Mouse (Mus musculus) hindbrain, embryonic 14.5 days (tissue): ENCODE results near the gene Tmem147. TPM values are rescaled to one million over a fixed set of nuclear protein-coding genes. Genes with fewer than 3 reads are reported as not detected.

Experiments
- ATAC-seq: fragments of 200-750 bp; cut with Nextera tagmentation; 2 replicates; pipeline ENCODE4 v1.8.0; 2017; ENCODE audit warnings: moderate number of reproducible peaks, mild to moderate bottlenecking, moderate TSS enrichment, moderate library complexity; ENCODE audit not compliant: low FRiP score
- DNase-seq: peaks from one replicate; pipeline ENCODE4 v3.0.0-alpha.2; 2015; ENCODE audit warnings: low spot score
- H3K27ac ChIP-seq: fragments of 300-500 bp; sonication (generic); 2 replicates; pipeline ENCODE4 v1.5.1; 2014; ENCODE audit warnings: mild to moderate bottlenecking, moderate library complexity
- H3K27me3 ChIP-seq: fragments of 300-500 bp; sonication (generic); 2 replicates; pipeline ENCODE4 v1.6.1; 2014; ENCODE audit warnings: mild to moderate bottlenecking, low read length, mixed read lengths; ENCODE audit not compliant: control insufficient read depth, insufficient read depth
- H3K36me3 ChIP-seq: fragments of 300-500 bp; sonication (generic); replicated peaks from 2 replicates; pipeline ENCODE4 v1.6.1; 2014; ENCODE audit not compliant: control insufficient read depth, insufficient read depth
- H3K4me1 ChIP-seq: fragments of 300-500 bp; sonication (generic); replicated peaks from 2 replicates; pipeline ENCODE4 v1.6.1; 2014; ENCODE audit warnings: antibody characterized with exemption, low read length, mixed read lengths; ENCODE audit not compliant: control insufficient read depth, insufficient read depth
- H3K4me2 ChIP-seq: fragments of 300-500 bp; sonication (generic); replicated peaks from 2 replicates; pipeline ENCODE4 v1.6.1; 2014; ENCODE audit warnings: mild to moderate bottlenecking, moderate library complexity
- H3K4me3 ChIP-seq: fragments of 300-500 bp; sonication (generic); replicated peaks from 2 replicates; pipeline ENCODE4 v1.5.1; 2014; ENCODE audit warnings: mild to moderate bottlenecking, low read length
- H3K9ac ChIP-seq: fragments of 300-500 bp; sonication (generic); 2 replicates; pipeline ENCODE4 v1.6.1; 2014
- H3K9me3 ChIP-seq: fragments of 300-500 bp; sonication (generic); 2 replicates; pipeline ENCODE4 v1.6.1; 2016; ENCODE audit warnings: low read length; ENCODE audit not compliant: control insufficient read depth
- WGBS: fragments of 180-500 bp; shearing (Covaris S2); extraction: QIAGEN DNeasy Blood & Tissue Kit; methylation state at CpG from one replicate; pipeline ENCODE4 v1.1.7; 2014; 5-methylcytosine and 5-hydroxymethylcytosine counted together
- polyA plus RNA-seq: library from polyadenylated mRNA; unstranded; fragments of >200 nt; fragmentation: Nextera tagmentation; extraction: Ambion mirVana; gene quantifications from 2 replicates; pipeline ENCODE4 v1.2.1, GENCODE M21; 2014

The Tmem147 gene
- polyA plus RNA-seq, 1 experiment from 2014 or later, result 319 TPM

DNA sequence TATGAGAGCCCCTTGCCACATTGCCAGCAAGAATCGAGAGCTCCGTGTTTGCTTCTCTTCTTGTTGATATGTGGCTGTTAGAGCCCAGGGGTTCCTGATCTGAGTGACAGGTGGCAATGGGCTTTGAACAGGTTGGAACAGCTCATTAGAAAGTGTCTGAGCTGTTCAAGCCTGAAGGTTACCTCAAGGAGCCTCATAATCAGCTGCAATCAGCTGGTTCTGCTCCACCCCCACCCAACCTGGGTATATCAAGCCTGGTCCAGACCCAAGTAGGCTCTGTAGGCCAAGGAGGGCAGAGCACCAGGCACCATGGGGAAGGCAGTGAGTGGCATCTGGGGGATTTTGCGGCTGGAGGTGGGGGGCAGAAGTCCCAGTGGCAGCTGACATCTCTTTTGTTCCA, 17.4 kb downstream of the Tmem147 start, which contains the start of gene Atp4a:
Gene Atp4a (plus strand): TSS at position 268 of the 400 bp plus-strand sequence.
- ATAC-seq (no peak), DNase-seq (no peak)
- no peak within 1 kb of the TSS for H3K9ac ChIP-seq
- H3K27ac ChIP-seq, result no peak within 1 kb of the TSS
- H3K9me3 ChIP-seq, result no peaks in the 10 kb centered on the region
- peaks cover 6% of the 10 kb centered on the region; the same call in 1 of the 2 replicates for H3K27me3 ChIP-seq
- H3K4me2 ChIP-seq, result no peak within 1 kb of the TSS
- H3K4me3 ChIP-seq, result no peak within 1 kb of the TSS
- H3K4me1 ChIP-seq, result 0 out of 2 replicates have a peak, but pooled peaks cover under 1% of the 10 kb centered on the region
- WGBS, result 83% methylated on average over 3 of the region's 3 CpGs
- H3K36me3 ChIP-seq, result no peaks in the 10 kb centered on the region

DNA sequence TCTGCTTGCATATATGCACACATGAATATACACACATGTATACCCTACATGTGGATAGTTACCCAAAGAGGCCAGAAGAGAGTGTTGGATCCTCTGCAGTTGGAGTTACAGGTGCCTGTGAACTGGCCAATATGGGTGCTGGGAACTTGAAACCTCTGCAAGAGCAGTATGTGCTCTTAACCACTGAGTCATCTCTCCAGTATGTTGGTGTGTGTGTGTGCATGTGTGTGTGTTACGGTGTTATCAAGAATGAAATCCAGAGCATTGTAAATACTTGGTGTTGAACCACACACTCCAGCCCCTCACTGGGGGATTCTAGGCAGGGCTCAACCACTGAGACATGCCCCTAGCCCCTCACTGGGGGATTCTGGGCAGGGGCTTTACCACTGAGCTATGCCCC, 21.9 kb downstream of the Tmem147 start:
- Histone ChIP-seq H3K36me3 (no peaks in the 10 kb centered on the region), H3K27me3 (no peaks in the 10 kb centered on the region), H3K9ac (no peak overlapping the region), H3K4me1 (no peaks in the 10 kb centered on the region), H3K27ac (no peak overlapping the region), H3K9me3 (no peaks in the 10 kb centered on the region), H3K4me2 (no peak overlapping the region), H3K4me3 (no peak overlapping the region)
- WGBS, result 86% methylated on average over 1 of the region's 1 CpGs
- ATAC-seq (no peak), DNase-seq (no peak)

DNA sequence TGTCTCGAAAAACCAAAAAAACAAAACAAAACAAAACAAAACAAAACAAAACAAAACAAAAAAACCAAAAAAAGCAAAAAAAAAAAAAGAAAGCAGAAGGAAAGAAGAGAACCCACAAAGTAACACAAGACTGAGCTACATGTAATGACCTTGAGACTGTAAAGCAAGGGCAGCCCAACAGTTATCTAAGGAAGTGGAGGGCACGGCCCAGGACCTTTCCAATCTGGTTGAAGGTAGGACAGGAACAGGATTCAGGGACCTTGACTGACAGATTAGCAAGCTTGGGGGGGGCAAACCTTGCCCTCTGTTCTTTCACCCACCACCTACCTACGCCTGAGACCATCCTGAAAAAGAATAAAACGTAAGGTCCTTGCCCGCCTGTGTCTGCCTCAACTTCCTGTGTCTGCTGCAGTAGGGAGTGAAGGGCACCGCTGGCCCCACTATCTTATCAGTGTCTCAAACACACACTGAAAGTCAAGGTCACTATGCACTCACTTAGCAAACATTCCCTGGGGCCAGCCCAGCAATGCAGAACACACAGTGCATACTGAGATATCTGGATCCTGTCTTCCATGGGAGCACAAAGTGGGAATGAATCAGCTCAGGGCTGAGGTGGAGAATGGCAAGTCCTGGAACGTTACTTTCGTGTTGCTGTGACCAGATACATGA, 23.0 kb downstream of the Tmem147 start:
- Histone ChIP-seq H3K4me1 (no peaks in the 10 kb centered on the region), H3K27me3 (no peaks in the 10 kb centered on the region), H3K4me3 (no peak overlapping the region), H3K4me2 (no peak overlapping the region), H3K36me3 (no peaks in the 10 kb centered on the region), H3K9me3 (no peaks in the 10 kb centered on the region), H3K27ac (no peak overlapping the region), H3K9ac (no peak overlapping the region)
- no peak for ATAC-seq
- DNase-seq, result no peak
- 89% methylated on average over 8 of the region's 8 CpGs for WGBS

GRCm38 (mm10) chr7:30698589-30698988, 30.8 kb downstream of the Tmem147 start, which contains the start of gene 2200002J24Rik:
Gene 2200002J24Rik, plus strand, starts transcription at chr7:30698926.
- Histone ChIP-seq H3K27me3 (no peaks in the 10 kb centered on the region; the same call in 1 of the 2 replicates), H3K4me1 (no peaks in the 10 kb centered on the region), H3K36me3 (no peaks in the 10 kb centered on the region), H3K27ac (no peak within 1 kb of the TSS), H3K4me2 (no peak within 1 kb of the TSS), H3K9ac (no peak within 1 kb of the TSS), H3K9me3 (no peaks in the 10 kb centered on the region), H3K4me3 (no peak within 1 kb of the TSS)
- DNase-seq, result no peak
- 43% methylated on average over 9 of the region's 9 CpGs for WGBS
- ATAC-seq, result no peak

- WGBS, result 77% methylated on average over 5 of the region's 5 CpGs
- no peaks in the 10 kb centered on the region for H3K36me3 ChIP-seq
- ATAC-seq, result no peak
These were observed 31.2 kb downstream of the Tmem147 start for GRCm38 (mm10) chr7:30698101-30698500.

DNA sequence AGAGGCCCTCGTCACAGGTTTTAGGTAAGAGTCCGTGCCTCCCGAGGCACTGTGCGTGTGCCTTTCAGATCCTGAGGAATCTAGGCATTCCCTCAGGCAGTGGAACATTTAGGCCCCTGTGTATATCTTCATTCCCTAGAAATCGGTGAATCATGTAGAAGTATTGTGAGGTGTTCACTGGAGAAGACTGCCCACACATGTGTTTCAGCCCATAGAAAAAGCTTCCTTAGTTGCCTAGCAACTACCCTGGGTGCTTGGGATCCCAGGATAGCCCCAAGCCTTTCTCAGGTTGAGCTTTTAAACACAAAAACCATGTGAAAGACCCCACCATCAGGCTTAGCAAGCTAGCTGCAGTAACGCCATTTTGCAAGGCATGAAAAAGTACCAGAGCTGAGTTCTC, 41.0 kb downstream of the Tmem147 start:
- ATAC-seq, result no peak
- Histone ChIP-seq H3K27ac (no peak overlapping the region), H3K4me1 (no peaks in the 10 kb centered on the region), H3K36me3 (no peaks in the 10 kb centered on the region), H3K9me3 (no peaks in the 10 kb centered on the region), H3K27me3 (peaks cover 15% of the 10 kb centered on the region), H3K4me2 (no peak overlapping the region), H3K4me3 (no peak overlapping the region), H3K9ac (no peak overlapping the region)
- 73% methylated on average over 6 of the region's 6 CpGs for WGBS
- DNase-seq, result no peak

More at GRCm38 (mm10) chr7:30698101-30698500, 31.2 kb downstream of the Tmem147 start:
- H3K9ac ChIP-seq, result no peak overlapping the region
- no peak for DNase-seq
- H3K4me2 ChIP-seq, result no peak overlapping the region
- H3K4me1 ChIP-seq, result no peaks in the 10 kb centered on the region
- no peak overlapping the region for H3K27ac ChIP-seq
- H3K9me3 ChIP-seq, result no peaks in the 10 kb centered on the region
- no peak overlapping the region for H3K4me3 ChIP-seq
- H3K27me3 ChIP-seq, result no peaks in the 10 kb centered on the region; the same call in 1 of the 2 replicates

DNA sequence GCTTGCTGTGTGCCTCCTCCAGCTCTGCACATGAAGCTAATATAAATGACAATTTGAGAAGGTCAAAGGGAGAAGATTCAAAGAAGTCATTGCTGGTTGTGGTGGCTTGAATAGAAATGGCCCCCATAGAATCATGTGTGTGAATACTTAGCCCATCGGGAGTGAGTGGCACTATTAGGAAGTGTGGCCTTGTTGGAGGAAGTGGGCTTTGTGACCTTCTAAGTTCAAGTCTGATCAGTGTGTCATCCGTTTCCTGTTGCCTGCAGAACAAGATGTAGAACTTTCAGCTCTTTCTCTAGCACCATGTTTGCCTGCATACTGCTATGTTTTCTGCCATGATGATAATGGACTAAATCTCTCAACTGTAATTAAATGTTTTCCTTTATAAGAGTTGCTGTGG, 45.9 kb downstream of the Tmem147 start:
- Histone ChIP-seq H3K4me3 (no peak overlapping the region), H3K9ac (no peak overlapping the region), H3K4me1 (no peaks in the 10 kb centered on the region), H3K27me3 (peaks cover 14% of the 10 kb centered on the region), H3K36me3 (no peaks in the 10 kb centered on the region), H3K9me3 (no peaks in the 10 kb centered on the region), H3K27ac (no peak overlapping the region), H3K4me2 (no peak overlapping the region)
- DNase-seq (no peak), ATAC-seq (no peak)
- 81% methylated on average over 2 of the region's 2 CpGs for WGBS

DNA sequence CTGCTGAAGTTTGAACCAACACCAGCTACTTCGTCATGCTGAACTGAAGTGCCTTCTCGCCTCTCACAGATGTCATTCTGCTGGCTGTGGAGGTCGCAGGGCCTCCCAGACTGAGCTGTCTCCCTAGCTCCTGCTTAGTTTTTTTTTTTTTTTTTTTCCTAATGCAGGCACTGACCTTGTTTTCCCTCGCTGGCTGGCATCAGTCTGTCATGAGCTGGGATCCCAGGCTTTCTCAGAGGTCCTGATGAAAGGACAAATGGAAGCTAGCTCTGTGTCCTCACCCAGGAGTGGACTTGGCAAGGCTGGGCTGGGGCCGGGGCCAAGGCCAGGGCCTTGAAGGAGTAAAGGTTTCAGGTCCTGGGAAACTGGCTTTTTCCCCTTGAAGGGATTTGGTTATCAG, 47.4 kb downstream of the Tmem147 start:
- no peaks in the 10 kb centered on the region for H3K36me3 ChIP-seq
- H3K4me1 ChIP-seq, result no peaks in the 10 kb centered on the region
- H3K9ac ChIP-seq, result no peak overlapping the region
- ATAC-seq, result no peak
- H3K27me3 ChIP-seq, result 0 out of 2 replicates have a peak, but pooled peaks cover under 1% of the 10 kb centered on the region
- no peak for DNase-seq
- no peak overlapping the region for H3K27ac ChIP-seq
- H3K9me3 ChIP-seq, result no peaks in the 10 kb centered on the region
- WGBS, result 81% methylated on average over 5 of the region's 5 CpGs
- no peak overlapping the region for H3K4me3 ChIP-seq
- H3K4me2 ChIP-seq, result no peak overlapping the region

- Histone ChIP-seq H3K4me2 (no peak overlapping the region), H3K27ac (no peak overlapping the region), H3K4me3 (no peak overlapping the region), H3K9me3 (no peaks in the 10 kb centered on the region), H3K36me3 (no peaks in the 10 kb centered on the region), H3K9ac (no peak overlapping the region), H3K27me3 (0 out of 2 replicates have a peak, but pooled peaks cover 4% of the 10 kb centered on the region), H3K4me1 (no peaks in the 10 kb centered on the region)
- 69% methylated on average over 5 of the region's 5 CpGs for WGBS
- peak; percentile 41 for DNase-seq
- no peak for ATAC-seq
These were observed 50.9 kb downstream of the Tmem147 start for GRCm38 (mm10) chr7:30678263-30678975.
